Mouse (Mus musculus) mouse embryonic stem cell (cell line): ENCODE measurements at regions not wholly inside any gene's neighbourhood (a gene's known extent, or its start where the extent isn't known, plus 50 kb on each side); places are given as distances from the start of the nearest gene placed in this dataset.

Experiments used
- in situ Hi-C, 2 experiments: fragments of 300-500 bp; cut with MboI; formaldehyde crosslinking; loops; 1 replicate in 1 of 2; 3 replicates in 1 of 2; pipeline ENCODE4 v1.14.3; 2019 to 2020; ENCODE audit warnings: low sequenced_read_pairs in 2 of 2, low pct_unique_long_range_greater_than_20kb in 1 of 2, mixed read lengths in 1 of 2; ENCODE audit not compliant: unreplicated experiment in 1 of 2

- in situ Hi-C loops = loop anchor here in 1 of 2 experiments (25.0 kb wide), 1 partner anchor 218 kb away; no protein-coding TSS in a partner anchor
These were observed 53.3 kb upstream of the Mphosph6 start for GRCm38 (mm10) chr8:117854942-117855491.

- in situ Hi-C loops = loop anchor here in 1 of 2 experiments (25.0 kb wide), 1 partner anchor 217 kb away; no protein-coding TSS in a partner anchor
These were observed 52.6 kb upstream of the Mphosph6 start for GRCm38 (mm10) chr8:117854301-117854700.

GRCm38 (mm10) chr8:117853408-117853807 is 51.7 kb upstream of the Mphosph6 start:
- in situ Hi-C loops = loop anchor here in 1 of 2 experiments (25.0 kb wide), 1 partner anchor 216 kb away; no protein-coding TSS in a partner anchor

GRCm38 (mm10) chr8:117852521-117852920 is 50.8 kb upstream of the Mphosph6 start:
- in situ Hi-C loops = loop anchor here in 1 of 2 experiments (25.0 kb wide), 1 partner anchor 215 kb away; no protein-coding TSS in a partner anchor
